Mouse (Mus musculus): Measurements from ENCODE around the gene Olfr446. TPM values are rescaled to one million over a fixed set of nuclear protein-coding genes. Genes with fewer than 3 reads are reported as not detected.

Olfr446 gene
- not detected for polyA plus RNA-seq (2014; fragmentation: Illumina TruSeq; extraction: RNeasy Lipid Tissue Mini Kit (QIAGEN cat#74804); ENCODE audit: low read depth, low replicate concordance)

DNA sequence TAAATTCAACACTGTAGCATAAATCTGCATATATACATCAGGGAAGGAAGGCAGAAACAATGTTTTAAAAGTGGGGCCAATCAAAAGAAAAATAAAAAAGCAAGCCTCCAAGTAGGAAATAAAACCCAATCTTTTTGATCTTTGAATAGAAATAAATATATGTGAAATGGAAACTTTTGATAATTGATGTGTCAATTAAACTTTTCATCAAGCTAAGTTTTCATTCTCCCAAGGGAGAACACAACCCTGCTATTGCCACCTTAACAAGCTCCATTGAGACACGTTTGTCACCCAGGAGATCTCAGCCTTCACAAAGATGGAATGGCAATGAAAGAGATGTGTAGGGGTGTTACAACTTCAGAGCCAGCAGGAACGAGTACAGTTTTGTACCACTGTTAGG is at the start of gene Olfr446:
TSS of gene Olfr446 (plus strand) at position 301 of the 400 bp plus-strand sequence.

DNA sequence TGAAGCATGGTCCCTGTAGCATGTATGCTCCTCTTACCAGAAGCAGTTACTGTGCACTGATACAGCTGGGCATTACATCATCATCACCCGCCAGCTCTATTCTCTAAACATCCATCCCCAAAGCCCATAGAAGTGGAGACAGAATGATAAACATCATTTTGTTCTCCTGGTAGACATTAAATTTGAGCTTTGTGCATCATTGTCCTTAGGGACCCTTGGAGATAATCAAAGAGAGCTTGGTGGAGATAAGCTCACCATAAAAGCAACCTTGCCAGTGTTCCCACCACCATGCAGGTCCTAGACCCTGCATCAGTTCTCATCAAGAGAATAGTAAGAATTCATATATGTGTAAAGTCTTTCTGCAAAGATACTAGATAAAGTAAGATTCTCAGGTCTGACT is 31.0 kb upstream of the Olfr446 start, which contains the start of gene Olfr448:
TSS of gene Olfr448 (plus strand) at position 301 of the 400 bp plus-strand sequence.

DNA sequence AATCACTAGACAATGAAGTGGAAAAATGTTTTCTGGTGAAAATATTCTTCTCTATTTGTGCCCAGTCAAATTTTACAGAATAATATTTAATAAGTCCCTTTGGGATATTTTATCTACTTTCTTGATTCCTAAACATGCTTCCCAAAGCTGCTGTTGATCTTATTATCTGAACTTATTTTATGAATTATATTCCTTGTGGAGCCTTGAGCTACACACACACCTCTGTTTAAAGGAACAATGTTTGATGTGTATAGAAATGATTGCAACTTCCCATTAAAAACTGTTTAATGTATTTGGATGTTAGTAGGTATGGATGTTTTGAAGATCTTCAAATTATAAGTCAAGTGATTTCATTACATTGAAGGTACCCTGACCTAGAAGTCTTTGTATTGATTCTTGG is 12.6 kb upstream of the Olfr446 start, which contains the start of gene Olfr447:
TSS of gene Olfr447 (plus strand) at position 301 of the 400 bp plus-strand sequence.

DNA sequence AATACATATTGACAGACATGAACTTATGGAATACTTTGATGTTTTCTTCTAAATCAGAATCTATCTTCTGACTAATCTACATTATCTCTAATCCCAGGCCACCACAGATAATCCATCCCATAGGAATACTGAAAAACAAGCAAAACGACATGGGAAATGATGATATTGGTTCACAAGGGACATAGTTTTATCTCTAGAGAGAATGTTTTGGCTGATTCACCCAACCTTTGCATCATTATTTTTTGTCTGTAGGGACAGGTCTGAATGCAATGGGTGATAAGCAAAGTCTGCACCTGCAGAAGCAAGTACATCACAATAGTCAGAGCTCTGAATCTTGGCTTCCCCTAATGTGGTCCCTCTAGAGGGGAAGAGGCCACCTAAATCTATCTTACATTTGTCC is 27.6 kb downstream of the Olfr446 start, which contains the start of gene Olfr444:
TSS of gene Olfr444 (plus strand) at position 301 of the 400 bp plus-strand sequence.

Other genes starting within 250 kb of the Olfr446 start
- gene Tcaf1, start 211.3 kb upstream of the Olfr446 start, polyA plus RNA-seq (2014; fragmentation: Illumina TruSeq; extraction: RNeasy Lipid Tissue Mini Kit (QIAGEN cat#74804); ENCODE audit: low read depth, low replicate concordance), result 31.9 TPM
- not detected for gene Olfr453, start 182.0 kb upstream of the Olfr446 start, polyA plus RNA-seq (2014; fragmentation: Illumina TruSeq; extraction: RNeasy Lipid Tissue Mini Kit (QIAGEN cat#74804); ENCODE audit: low read depth, low replicate concordance)
- gene Olfr38, start 165.0 kb upstream of the Olfr446 start, polyA plus RNA-seq (2014; fragmentation: Illumina TruSeq; extraction: RNeasy Lipid Tissue Mini Kit (QIAGEN cat#74804); ENCODE audit: low read depth, low replicate concordance), result not detected
- not detected for gene Olfr452, start 136.3 kb upstream of the Olfr446 start, polyA plus RNA-seq (2014; fragmentation: Illumina TruSeq; extraction: RNeasy Lipid Tissue Mini Kit (QIAGEN cat#74804); ENCODE audit: low read depth, low replicate concordance)
- not detected for gene Olfr450, start 109.4 kb upstream of the Olfr446 start, polyA plus RNA-seq (2014; fragmentation: Illumina TruSeq; extraction: RNeasy Lipid Tissue Mini Kit (QIAGEN cat#74804); ENCODE audit: low read depth, low replicate concordance)
- not detected for gene Olfr449, start 87.0 kb upstream of the Olfr446 start, polyA plus RNA-seq (2014; fragmentation: Illumina TruSeq; extraction: RNeasy Lipid Tissue Mini Kit (QIAGEN cat#74804); ENCODE audit: low read depth, low replicate concordance)
- gene Olfr448, start 30.9 kb upstream of the Olfr446 start, polyA plus RNA-seq (2014; fragmentation: Illumina TruSeq; extraction: RNeasy Lipid Tissue Mini Kit (QIAGEN cat#74804); ENCODE audit: low read depth, low replicate concordance), result not detected
- gene Olfr447, start 12.5 kb upstream of the Olfr446 start, polyA plus RNA-seq (2014; fragmentation: Illumina TruSeq; extraction: RNeasy Lipid Tissue Mini Kit (QIAGEN cat#74804); ENCODE audit: low read depth, low replicate concordance), result not detected
- gene Olfr444, start 27.7 kb downstream of the Olfr446 start, polyA plus RNA-seq (2014; fragmentation: Illumina TruSeq; extraction: RNeasy Lipid Tissue Mini Kit (QIAGEN cat#74804); ENCODE audit: low read depth, low replicate concordance), result not detected
- gene Olfr441, start 185.0 kb downstream of the Olfr446 start, polyA plus RNA-seq (2014; fragmentation: Illumina TruSeq; extraction: RNeasy Lipid Tissue Mini Kit (QIAGEN cat#74804); ENCODE audit: low read depth, low replicate concordance), result not detected
- not detected for gene Olfr237-ps1, start 225.2 kb downstream of the Olfr446 start, polyA plus RNA-seq (2014; fragmentation: Illumina TruSeq; extraction: RNeasy Lipid Tissue Mini Kit (QIAGEN cat#74804); ENCODE audit: low read depth, low replicate concordance)
- not detected for gene Olfr437, start 241.9 kb downstream of the Olfr446 start, polyA plus RNA-seq (2014; fragmentation: Illumina TruSeq; extraction: RNeasy Lipid Tissue Mini Kit (QIAGEN cat#74804); ENCODE audit: low read depth, low replicate concordance)

Data from sigmoid colon, adult 10 weeks (tissue).